Mouse (Mus musculus): ENCODE results near the gene Soga1. TPM values are rescaled to one million over a fixed set of nuclear protein-coding genes. Genes with fewer than 3 reads are reported as not detected.

Soga1 gene
- polyA plus RNA-seq, 1 experiment from 2014 or later, result 5.7 TPM

DNA sequence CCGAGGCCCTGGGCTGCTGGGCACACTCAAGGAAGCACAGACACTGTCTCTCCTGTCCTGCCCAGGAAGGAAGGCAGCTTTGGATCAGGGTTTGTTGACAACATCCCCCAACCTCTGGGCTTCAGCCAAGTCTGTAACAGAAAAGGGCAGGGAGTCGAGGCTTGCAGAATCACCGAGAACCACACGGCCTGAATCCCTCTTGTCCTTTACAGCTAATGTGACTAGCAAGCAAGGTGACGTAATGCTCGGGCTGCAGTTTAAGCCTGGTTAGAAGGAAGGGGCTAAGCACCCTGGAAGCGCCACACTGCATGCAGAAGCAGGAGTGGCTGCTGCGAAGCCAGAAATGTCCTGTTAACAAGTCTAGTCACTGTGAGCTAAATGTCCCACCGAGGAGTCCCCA is 8.7 kb downstream of the Soga1 start:
- H3K4me1 ChIP-seq, result peaks cover 75% of the 10 kb centered on the region
- H3K36me3 ChIP-seq, result peaks cover 13% of the 10 kb centered on the region
- H3K27me3 ChIP-seq, result no peaks in the 10 kb centered on the region
- H3K4me3 ChIP-seq, result no peak overlapping the region
- H3K9me3 ChIP-seq, result no peaks in the 10 kb centered on the region
- peak overlapping the region; percentile 61; the same call in 1 of the 2 replicates for H3K27ac ChIP-seq
- WGBS, result 54% methylated on average over 9 of the region's 9 CpGs
- no peak overlapping the region for H3K9ac ChIP-seq
- no peak for ATAC-seq (ENCODE audit: insufficient number of reproducible peaks, insufficient read depth, low FRiP score, low TSS enrichment)
- no peak overlapping the region for H3K4me2 ChIP-seq (replicated peaks)

DNA sequence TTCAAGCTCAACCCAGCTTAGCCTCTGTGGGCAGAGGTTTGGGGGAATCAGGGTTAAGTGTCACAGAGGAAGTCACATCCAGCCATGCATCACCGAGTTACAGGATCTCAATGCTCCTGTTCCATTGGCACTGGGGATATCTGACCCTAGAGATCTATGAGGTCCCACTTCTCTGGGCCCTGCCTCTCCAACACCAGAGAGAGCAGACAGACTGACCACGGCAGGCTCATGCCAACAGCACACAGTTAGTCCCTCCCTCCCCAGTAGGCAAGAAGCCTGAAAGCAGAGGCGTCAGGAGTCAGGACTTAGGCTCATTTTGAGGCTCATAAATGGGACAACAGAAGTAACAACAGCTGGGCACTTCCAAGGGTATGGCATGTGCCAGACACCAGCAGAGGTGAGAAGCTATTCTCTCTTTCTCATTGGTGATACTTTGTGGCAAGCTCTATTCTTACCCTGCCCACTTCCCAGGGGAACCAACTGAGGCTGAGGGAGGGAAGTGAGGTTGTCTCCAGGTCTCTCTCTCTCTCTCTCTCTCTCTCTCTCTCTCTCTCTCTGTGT is 9.2 kb downstream of the Soga1 start:
- WGBS, result 55% methylated on average over 3 of the region's 3 CpGs
- Histone ChIP-seq H3K4me1 (peaks cover 70% of the 10 kb centered on the region), H3K4me3 (no peak overlapping the region), H3K9me3 (no peaks in the 10 kb centered on the region), H3K27me3 (no peaks in the 10 kb centered on the region), H3K4me2 (replicated peaks) (no peak overlapping the region), H3K36me3 (peaks cover 13% of the 10 kb centered on the region), H3K27ac (peak overlapping the region; percentile 61), H3K9ac (no peak overlapping the region)
- no peak for ATAC-seq (ENCODE audit: insufficient number of reproducible peaks, insufficient read depth, low FRiP score, low TSS enrichment)

DNA sequence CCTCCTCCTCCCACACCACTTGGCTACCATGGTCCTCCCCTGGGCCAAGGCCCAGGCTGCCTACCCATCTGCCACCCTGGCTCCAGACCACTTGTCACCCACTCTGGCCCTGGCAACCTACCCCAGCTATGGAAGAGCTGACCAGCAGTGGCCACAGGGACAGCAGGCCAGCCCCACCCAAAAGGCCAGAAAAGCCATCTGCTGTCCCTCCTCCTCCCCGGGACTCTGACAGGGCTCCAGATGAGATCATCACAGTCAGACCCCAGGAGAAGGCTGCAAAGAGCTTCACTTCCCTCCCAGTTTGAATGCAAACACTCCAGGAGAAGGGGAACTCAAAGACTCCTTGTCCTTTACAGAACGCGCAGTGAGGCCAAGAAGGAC is 9.7 kb downstream of the Soga1 start:
- Histone ChIP-seq H3K36me3 (peaks cover 13% of the 10 kb centered on the region), H3K4me1 (peaks cover 68% of the 10 kb centered on the region), H3K9ac (no peak overlapping the region), H3K27ac (peak overlapping the region; percentile 61; the same call in 1 of the 2 replicates), H3K27me3 (no peaks in the 10 kb centered on the region), H3K4me2 (replicated peaks) (no peak overlapping the region), H3K9me3 (no peaks in the 10 kb centered on the region), H3K4me3 (no peak overlapping the region)
- WGBS, result 47% methylated on average over 3 of the region's 3 CpGs
- no peak for ATAC-seq (ENCODE audit: insufficient number of reproducible peaks, insufficient read depth, low FRiP score, low TSS enrichment)

DNA sequence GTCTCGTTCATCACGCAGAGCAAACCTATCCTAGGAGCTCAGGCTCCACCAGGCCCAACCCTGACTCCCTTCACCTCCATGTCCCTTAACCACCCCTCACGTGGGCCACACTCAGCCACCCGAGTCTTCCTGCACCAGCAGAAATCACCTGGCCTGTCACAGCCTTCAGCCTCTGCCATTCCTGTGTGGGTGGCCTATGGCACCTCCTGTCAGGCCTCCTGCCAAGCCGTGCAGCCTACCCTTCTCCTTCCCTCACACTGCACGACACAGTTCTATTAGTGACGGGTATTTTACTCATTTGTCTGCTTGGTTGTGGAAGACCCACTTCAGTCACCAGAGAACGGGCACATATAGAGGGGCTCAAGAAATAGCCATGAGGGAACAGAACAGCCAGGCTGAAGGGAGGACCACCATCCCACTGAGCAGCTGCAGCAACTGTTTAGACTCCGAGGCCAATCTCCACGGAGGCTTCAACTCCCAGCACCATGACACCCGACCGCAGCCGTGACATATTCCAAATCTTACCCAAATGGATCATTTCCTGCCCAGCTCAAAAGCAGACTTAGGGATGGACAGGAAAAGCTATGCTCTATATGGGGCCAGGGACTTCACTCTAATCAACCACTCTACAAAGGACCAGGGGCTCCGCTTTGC is 10.2 kb downstream of the Soga1 start:
- Histone ChIP-seq H3K27me3 (no peaks in the 10 kb centered on the region), H3K4me2 (replicated peaks) (no peak overlapping the region), H3K4me1 (peaks cover 63% of the 10 kb centered on the region), H3K9ac (no peak overlapping the region), H3K36me3 (peaks cover 13% of the 10 kb centered on the region), H3K27ac (peak overlapping the region; percentile 61; the same call in 1 of the 2 replicates), H3K9me3 (no peaks in the 10 kb centered on the region), H3K4me3 (no peak overlapping the region)
- no peak for ATAC-seq (ENCODE audit: insufficient number of reproducible peaks, insufficient read depth, low FRiP score, low TSS enrichment)
- 73% methylated on average over 14 of the region's 14 CpGs for WGBS

DNA sequence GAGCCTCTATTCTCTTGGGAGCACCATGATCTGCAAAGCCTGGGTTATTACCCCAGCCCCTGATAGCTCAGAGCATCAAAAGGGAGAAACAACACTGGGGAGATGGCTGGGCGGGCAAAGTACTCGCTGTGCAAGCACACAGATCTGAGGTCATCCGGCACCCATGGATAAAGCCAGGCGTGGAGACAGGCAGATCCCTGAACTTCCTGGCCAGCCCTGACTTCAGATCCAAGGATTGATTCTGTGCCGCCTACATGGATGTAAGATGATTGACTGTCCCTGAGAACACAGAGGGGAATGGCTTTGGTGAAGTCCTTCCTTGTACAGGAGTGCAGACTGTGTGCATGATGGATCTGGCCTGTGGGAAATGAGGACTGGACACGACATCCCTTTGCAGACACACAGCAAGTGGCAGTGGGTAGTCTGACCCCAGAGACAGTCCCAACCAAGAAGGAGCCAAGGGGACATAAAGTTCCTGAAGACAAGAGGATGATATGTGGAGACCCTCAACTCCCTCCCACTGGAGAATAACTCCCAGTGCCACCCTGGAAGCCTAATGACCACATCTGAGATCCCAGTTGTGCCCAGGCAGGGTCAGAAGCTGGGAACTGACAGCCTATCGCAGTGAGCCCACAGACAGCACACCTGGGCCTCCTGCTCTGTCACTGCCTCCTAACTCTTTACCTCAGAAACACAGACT is 12.2 kb downstream of the Soga1 start:
- no peaks in the 10 kb centered on the region for H3K27me3 ChIP-seq
- no peak overlapping the region for H3K4me2 ChIP-seq (replicated peaks)
- ATAC-seq (ENCODE audit: insufficient number of reproducible peaks, insufficient read depth, low FRiP score, low TSS enrichment), result no peak
- H3K9me3 ChIP-seq, result no peaks in the 10 kb centered on the region
- 86% methylated on average over 7 of the region's 7 CpGs for WGBS
- H3K9ac ChIP-seq, result no peak overlapping the region
- H3K27ac ChIP-seq, result no peak overlapping the region
- H3K4me3 ChIP-seq, result no peak overlapping the region
- peaks cover 59% of the 10 kb centered on the region for H3K4me1 ChIP-seq
- H3K36me3 ChIP-seq, result 0 out of 2 replicates have a peak, but pooled peaks cover 4% of the 10 kb centered on the region

DNA sequence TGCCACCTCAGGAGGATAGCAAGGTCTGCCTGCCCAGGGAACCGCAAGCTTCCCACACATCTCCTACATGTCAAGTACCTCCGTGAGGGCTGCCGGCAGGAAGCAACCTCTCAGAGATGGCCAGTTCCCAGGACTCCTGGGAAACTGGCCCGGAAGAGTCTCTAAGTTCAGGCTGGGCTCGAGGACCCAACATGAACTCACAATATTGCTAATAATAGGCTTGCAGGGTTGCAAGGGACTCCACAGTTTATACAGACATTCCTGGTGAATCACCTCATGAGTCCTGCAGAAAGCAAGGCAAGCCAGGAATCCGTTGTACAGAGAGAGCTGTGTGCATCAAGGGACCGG is 13.2 kb downstream of the Soga1 start:
- H3K27me3 ChIP-seq, result no peaks in the 10 kb centered on the region
- WGBS, result 73% methylated on average over 7 of the region's 7 CpGs
- H3K9ac ChIP-seq, result no peak overlapping the region
- ATAC-seq (ENCODE audit: insufficient number of reproducible peaks, insufficient read depth, low FRiP score, low TSS enrichment), result no peak
- peaks cover 49% of the 10 kb centered on the region for H3K4me1 ChIP-seq
- no peak overlapping the region for H3K4me2 ChIP-seq (replicated peaks)
- H3K4me3 ChIP-seq, result no peak overlapping the region
- no peak overlapping the region for H3K27ac ChIP-seq
- 0 out of 2 replicates have a peak, but pooled peaks cover 4% of the 10 kb centered on the region for H3K36me3 ChIP-seq
- H3K9me3 ChIP-seq, result no peaks in the 10 kb centered on the region

DNA sequence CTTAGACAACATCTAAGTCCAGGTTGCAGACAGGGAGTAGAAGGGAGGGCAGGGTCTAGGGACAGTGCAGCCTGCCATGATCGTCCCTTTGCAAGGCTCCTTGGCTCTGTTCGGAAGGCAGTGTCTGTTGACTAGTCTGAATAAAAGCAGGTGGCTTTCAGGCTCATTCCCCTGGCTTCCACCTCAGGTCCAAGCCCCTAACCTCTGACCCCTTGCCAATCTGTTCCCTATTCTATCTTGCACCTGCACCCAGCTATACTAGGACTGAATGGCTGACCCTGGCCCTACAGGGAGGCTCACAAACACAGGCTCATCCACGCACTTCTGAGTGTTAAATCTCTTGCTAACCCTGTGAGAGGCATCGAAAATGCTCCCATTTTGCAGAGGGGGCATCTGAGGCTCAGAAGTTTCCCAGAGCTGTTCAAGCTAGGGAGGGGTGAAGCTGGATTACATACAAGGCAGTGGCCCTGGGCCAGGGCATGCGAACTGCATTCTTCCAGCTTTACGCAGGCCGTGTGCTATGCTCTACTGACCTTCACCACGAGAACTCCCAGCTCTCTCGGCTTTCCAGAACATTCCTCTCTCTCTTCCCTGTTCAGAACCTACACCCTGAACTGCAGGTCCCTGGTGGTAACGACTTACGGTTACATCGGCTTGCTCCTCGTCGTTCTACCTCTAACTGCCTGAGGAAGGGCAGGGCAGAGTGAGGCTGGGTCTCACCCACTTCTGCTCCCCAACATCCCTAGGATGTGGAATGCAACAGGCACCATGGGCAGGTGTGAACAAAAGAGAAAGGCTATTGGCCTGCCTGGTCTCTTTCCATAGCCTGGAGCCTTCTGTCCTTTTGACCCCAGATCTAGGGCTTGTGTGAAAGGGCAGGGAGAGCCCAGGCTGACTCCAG is 13.8 kb downstream of the Soga1 start:
- no peak for ATAC-seq (ENCODE audit: insufficient number of reproducible peaks, insufficient read depth, low FRiP score, low TSS enrichment)
- peaks cover 43% of the 10 kb centered on the region for H3K4me1 ChIP-seq
- 84% methylated on average over 14 of the region's 14 CpGs for WGBS
- no peak overlapping the region for H3K4me3 ChIP-seq
- H3K27me3 ChIP-seq, result no peaks in the 10 kb centered on the region
- H3K9ac ChIP-seq, result no peak overlapping the region
- peaks cover 6% of the 10 kb centered on the region for H3K36me3 ChIP-seq
- H3K4me2 ChIP-seq (replicated peaks), result no peak overlapping the region
- no peaks in the 10 kb centered on the region for H3K9me3 ChIP-seq
- no peak overlapping the region for H3K27ac ChIP-seq

DNA sequence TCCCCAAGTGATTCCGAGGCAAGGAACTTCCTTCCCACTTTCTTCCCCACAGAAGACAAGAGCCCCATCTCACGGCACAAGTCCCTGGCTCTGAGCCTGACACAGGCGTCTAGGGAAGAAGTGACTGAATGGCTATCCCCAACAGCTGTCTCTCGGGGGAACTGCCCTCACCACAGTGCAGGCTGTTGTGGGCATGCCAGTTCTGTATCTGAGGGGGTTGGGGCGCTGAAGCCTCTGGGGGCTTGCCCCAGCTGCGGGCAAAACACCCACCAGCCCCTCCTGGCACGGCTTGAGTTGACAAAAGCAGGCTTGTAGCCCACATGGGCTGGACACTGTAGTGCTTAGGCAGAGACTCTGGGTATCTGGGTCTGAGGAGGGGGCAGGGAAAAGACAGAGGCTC is 14.9 kb downstream of the Soga1 start:
- WGBS, result 68% methylated on average over 7 of the region's 7 CpGs
- no peak overlapping the region for H3K4me2 ChIP-seq (replicated peaks)
- no peak overlapping the region for H3K4me3 ChIP-seq
- no peaks in the 10 kb centered on the region for H3K27me3 ChIP-seq
- no peak overlapping the region for H3K27ac ChIP-seq
- H3K9ac ChIP-seq, result no peak overlapping the region
- H3K4me1 ChIP-seq, result peaks cover 37% of the 10 kb centered on the region
- ATAC-seq (ENCODE audit: insufficient number of reproducible peaks, insufficient read depth, low FRiP score, low TSS enrichment), result no peak
- H3K9me3 ChIP-seq, result no peaks in the 10 kb centered on the region
- peaks cover 15% of the 10 kb centered on the region for H3K36me3 ChIP-seq

DNA sequence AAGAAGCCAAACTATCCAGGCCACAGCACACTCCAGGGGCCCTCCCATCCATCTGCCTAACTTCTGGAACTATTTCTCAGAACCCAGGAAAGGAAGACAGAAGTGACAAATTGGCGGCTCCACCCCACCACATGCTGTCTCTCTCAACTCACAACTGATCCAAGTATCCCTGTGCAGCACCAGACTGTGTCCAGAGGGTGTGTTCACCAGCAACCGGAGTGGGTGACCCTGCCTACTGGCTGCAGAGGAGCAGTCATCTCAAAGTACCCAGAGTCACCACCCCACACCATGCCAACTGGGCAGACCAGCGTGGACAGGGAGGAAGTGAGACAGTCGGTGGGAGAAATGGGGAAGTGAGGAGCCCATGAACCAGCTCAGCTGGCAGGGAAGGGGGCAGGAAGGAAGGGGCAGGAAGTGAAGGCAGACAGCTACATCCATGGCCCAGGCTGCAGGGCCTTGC is 15.8 kb downstream of the Soga1 start:
- Histone ChIP-seq H3K27ac (no peak overlapping the region), H3K36me3 (peaks cover 15% of the 10 kb centered on the region), H3K27me3 (no peaks in the 10 kb centered on the region), H3K9ac (no peak overlapping the region; the same call in 1 of the 2 replicates), H3K4me1 (peaks cover 38% of the 10 kb centered on the region), H3K9me3 (no peaks in the 10 kb centered on the region), H3K4me3 (no peak overlapping the region), H3K4me2 (replicated peaks) (no peak overlapping the region)
- 72% methylated on average over 4 of the region's 4 CpGs for WGBS
- no peak for ATAC-seq (ENCODE audit: insufficient number of reproducible peaks, insufficient read depth, low FRiP score, low TSS enrichment)

DNA sequence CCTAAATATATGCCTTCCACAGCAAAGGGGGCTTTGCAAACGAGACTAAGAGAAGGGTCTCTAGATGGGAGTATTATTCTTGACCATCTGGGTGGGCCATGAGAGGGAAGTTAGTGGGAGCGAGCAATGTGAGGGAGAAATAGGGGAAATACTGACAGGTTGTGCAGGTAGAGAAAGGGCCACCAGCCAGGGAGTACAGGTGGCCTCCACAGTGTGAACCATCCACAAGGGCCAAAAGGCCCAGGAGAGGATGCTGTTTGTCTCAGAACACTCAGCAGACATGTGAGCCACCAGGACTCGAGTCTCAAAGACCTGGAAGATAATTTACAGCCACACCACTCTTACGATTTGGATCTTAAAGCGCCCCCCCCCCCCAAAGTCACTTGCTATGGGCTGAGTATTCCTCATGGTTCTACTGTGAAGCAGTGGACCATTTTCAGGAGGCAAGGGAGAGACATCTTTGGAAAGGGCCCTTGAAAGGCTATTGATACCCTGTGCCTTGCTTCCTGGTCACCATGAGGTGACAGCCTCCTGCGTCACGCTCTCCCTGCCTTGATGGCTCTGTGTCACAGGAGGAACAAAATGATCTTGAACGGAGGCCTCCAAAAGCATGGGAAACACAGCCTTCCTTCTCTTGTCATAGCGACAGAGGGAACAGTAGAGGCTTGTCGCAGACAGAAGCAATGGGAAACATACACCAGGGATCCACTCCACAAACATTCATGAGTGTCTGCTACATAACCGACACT is 18.3 kb downstream of the Soga1 start:
- no peak overlapping the region for H3K27ac ChIP-seq
- whole genome bisulfite sequencing, result 89% methylated on average over 11 of the region's 11 CpGs
- H3K36me3 ChIP-seq, result peaks cover 30% of the 10 kb centered on the region
- no peak overlapping the region for H3K4me2 ChIP-seq (replicated peaks)
- no peak overlapping the region for H3K9ac ChIP-seq
- no peaks in the 10 kb centered on the region for H3K9me3 ChIP-seq
- no peak overlapping the region for H3K4me3 ChIP-seq
- no peaks in the 10 kb centered on the region for H3K27me3 ChIP-seq
- ATAC-seq (ENCODE audit: insufficient number of reproducible peaks, insufficient read depth, low FRiP score, low TSS enrichment), result no peak
- H3K4me1 ChIP-seq, result peaks cover 33% of the 10 kb centered on the region

DNA sequence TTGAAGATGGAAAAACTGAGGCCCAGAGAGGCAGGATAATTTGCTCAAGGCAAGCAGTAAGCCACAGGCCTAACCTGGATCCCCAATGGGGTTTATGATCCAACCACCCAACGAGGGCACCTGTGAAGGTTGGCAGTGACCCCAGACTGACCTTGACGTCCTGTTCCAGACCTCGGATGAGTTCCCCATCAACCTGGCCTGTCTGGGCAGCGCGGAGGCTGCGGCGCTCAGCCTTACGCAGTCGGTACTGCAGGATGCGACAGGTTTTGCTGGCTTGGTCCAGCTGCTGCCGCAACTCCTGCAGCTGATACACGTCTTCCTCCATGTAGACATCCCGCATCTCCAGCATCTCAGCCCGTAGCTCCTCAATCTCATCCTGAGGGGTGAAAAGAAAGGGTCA is 19.0 kb downstream of the Soga1 start:
- Histone ChIP-seq H3K4me1 (peaks cover 33% of the 10 kb centered on the region), H3K4me2 (replicated peaks) (no peak overlapping the region), H3K27me3 (no peaks in the 10 kb centered on the region), H3K4me3 (no peak overlapping the region), H3K9me3 (no peaks in the 10 kb centered on the region), H3K9ac (no peak overlapping the region), H3K27ac (peak overlapping the region; percentile 85; the same call in 1 of the 2 replicates), H3K36me3 (peaks cover 30% of the 10 kb centered on the region)
- no peak for ATAC-seq (ENCODE audit: insufficient number of reproducible peaks, insufficient read depth, low FRiP score, low TSS enrichment)
- WGBS, result 92% methylated on average over 14 of the region's 14 CpGs

Data from embryonic facial prominence, embryonic 12.5 days (tissue).